Mouse (Mus musculus) bone marrow, adult 2 months (tissue): ENCODE data around the gene Cand1.

Source experiments
- CTCF ChIP-seq: fragments of 200-500 bp; IDR thresholded peaks from 2 replicates; pipeline ENCODE4 v1.5.1; 2011; ENCODE audit warnings: low read length, control low read depth; ENCODE audit not compliant: control insufficient read depth, insufficient read depth
- POLR2A ChIP-seq: fragments of 200-500 bp; IDR thresholded peaks from 2 replicates; pipeline ENCODE4 v1.6.1; 2011; ENCODE audit warnings: low read depth, mild to moderate bottlenecking, control low read depth, low read length, borderline replicate concordance; ENCODE audit not compliant: control insufficient read depth

GRCm38 (mm10) chr10:119240722-119241089 lies 851 bp upstream of the Cand1 start:
- TF ChIP-seq CTCF (no peak), POLR2A (no peak)
